Mouse (Mus musculus): ENCODE measurements around the gene Srms.

GRCm38 (mm10) chr2:181240806-181241440, 27.9 kb upstream of the Srms start:
- TF ChIP-seq CTCF (IDR thresholded peaks at IDR 0.05; ENCODE audit: low read depth) (no peak), EP300 (optimal IDR thresholded peaks at IDR 0.05) (no peak)
